Mouse (Mus musculus) MEL (cell line): Measurements from ENCODE around the gene Rcsd1.

Experiments used
- CHD1 ChIP-seq: IDR thresholded peaks from 2 replicates; pipeline ENCODE4 v1.6.1; 2012; ENCODE audit warnings: low read depth, mild to moderate bottlenecking, inconsistent platforms, low read length, improper control_type of control experiment
- CTCF ChIP-seq, 3 experiments: IDR thresholded peaks in 2 of 3; conservative IDR thresholded peaks in 1 of 3; 2 replicates each; pipeline ENCODE4 v1.5.1; 2011 to 2012; ENCODE audit warnings: low read length in 3 of 3, low read depth in 2 of 3, mild to moderate bottlenecking in 2 of 3, improper control_type of control experiment in 1 of 3, inconsistent platforms in 1 of 3, mixed read lengths in 1 of 3, moderate library complexity in 1 of 3; ENCODE audit not compliant: control insufficient read depth in 1 of 3, insufficient read depth in 1 of 3, poor library complexity in 1 of 3, severe bottlenecking in 1 of 3
- EP300 ChIP-seq, 2 experiments: IDR thresholded peaks; 2 replicates each; pipeline ENCODE4 v1.6.1; 2011; ENCODE audit warnings: improper control_type of control experiment in 2 of 2, low read length in 2 of 2, low read depth in 1 of 2, mild to moderate bottlenecking in 1 of 2
- GATA1 ChIP-seq: IDR thresholded peaks from 2 replicates; pipeline ENCODE4 v1.6.1; 2011; ENCODE audit warnings: low read depth, low read length, improper control_type of control experiment
- MAFK ChIP-seq: IDR thresholded peaks from 2 replicates; pipeline ENCODE4 v1.6.1; 2011; ENCODE audit warnings: low read depth, mild to moderate bottlenecking, low read length, improper control_type of control experiment, borderline replicate concordance
- ZNF384 ChIP-seq: IDR thresholded peaks from 2 replicates; pipeline ENCODE4 v1.6.1; 2012; ENCODE audit warnings: low read depth, mild to moderate bottlenecking, inconsistent platforms, low read length, improper control_type of control experiment

GRCm38 (mm10) chr1:165722531-165723123 lies 13.1 kb upstream of the Rcsd1 start:
- TF ChIP-seq MAFK (no peak), EP300 (IDR thresholded peaks at IDR 0.05; ENCODE audit: low read depth in 1 of 2, low read length in 2 of 2) (peak; percentile 74; a peak in 3 of 4 replicates), CHD1 (no peak), ZNF384 (peak; percentile 43; the same call in 1 of the 2 replicates), GATA1 (peak; percentile 68), CTCF (IDR thresholded peaks at IDR 0.05 in 2 of 3, conservative IDR thresholded peaks at IDR 0.05 in 1 of 3; ENCODE audit: control insufficient read depth in 1 of 3, insufficient read depth in 1 of 3, low read depth in 2 of 3, low read length in 3 of 3, poor library complexity in 1 of 3, severe bottlenecking in 1 of 3) (no peak)
